Mouse (Mus musculus): ENCODE measurements at regions not wholly inside any gene's neighbourhood (a gene's known extent, or its start where the extent isn't known, plus 50 kb on each side); places are given as distances from the start of the nearest gene placed in this dataset.

GRCm38 (mm10) chr15:13296967-13297366 lies 123.5 kb upstream of the Cdh6 start:
- DNase-seq (ENCODE audit: extremely low spot score), result no peak

GRCm38 (mm10) chr15:13289064-13289463 lies 115.6 kb upstream of the Cdh6 start:
- no peak for DNase-seq (ENCODE audit: extremely low spot score)

- no peak for DNase-seq (ENCODE audit: extremely low spot score)
These were observed 114.4 kb upstream of the Cdh6 start for GRCm38 (mm10) chr15:13287878-13288277.

GRCm38 (mm10) chr15:13285355-13285754 lies 111.9 kb upstream of the Cdh6 start:
- DNase-seq (ENCODE audit: extremely low spot score), result no peak

GRCm38 (mm10) chr15:13284219-13284618 lies 110.7 kb upstream of the Cdh6 start:
- no peak for DNase-seq (ENCODE audit: extremely low spot score)

GRCm38 (mm10) chr15:13283106-13283505 lies 109.6 kb upstream of the Cdh6 start:
- no peak for DNase-seq (ENCODE audit: extremely low spot score)

GRCm38 (mm10) chr15:13276909-13277235 lies 103.4 kb upstream of the Cdh6 start:
- no peak for DNase-seq (ENCODE audit: extremely low spot score)

GRCm38 (mm10) chr15:13276225-13276908 lies 102.9 kb upstream of the Cdh6 start:
- DNase-seq (ENCODE audit: extremely low spot score), result no peak

- DNase-seq (ENCODE audit: extremely low spot score), result peak; percentile 11
These were observed 101.9 kb upstream of the Cdh6 start for GRCm38 (mm10) chr15:13275326-13275725.

GRCm38 (mm10) chr15:13274366-13275067 lies 101.0 kb upstream of the Cdh6 start:
- no peak for DNase-seq (ENCODE audit: extremely low spot score)

GRCm38 (mm10) chr15:13246053-13246696 lies 72.7 kb upstream of the Cdh6 start:
- no peak for DNase-seq (ENCODE audit: extremely low spot score)

- DNase-seq (ENCODE audit: extremely low spot score), result peak; percentile 5
These were observed 70.8 kb upstream of the Cdh6 start for GRCm38 (mm10) chr15:13244306-13244705.

GRCm38 (mm10) chr15:13243561-13243960 lies 70.1 kb upstream of the Cdh6 start:
- DNase-seq (ENCODE audit: extremely low spot score), result no peak

GRCm38 (mm10) chr15:13240931-13241330 lies 67.5 kb upstream of the Cdh6 start:
- DNase-seq (ENCODE audit: extremely low spot score), result no peak

GRCm38 (mm10) chr15:13236869-13237507 lies 63.5 kb upstream of the Cdh6 start:
- no peak for DNase-seq (ENCODE audit: extremely low spot score)

- DNase-seq (ENCODE audit: extremely low spot score), result no peak
These were observed 59.2 kb upstream of the Cdh6 start for GRCm38 (mm10) chr15:13232567-13233259.

- DNase-seq (ENCODE audit: extremely low spot score), result no peak
These were observed 58.1 kb upstream of the Cdh6 start for GRCm38 (mm10) chr15:13231550-13231949.

- no peak for DNase-seq (ENCODE audit: extremely low spot score)
These were observed 54.6 kb upstream of the Cdh6 start for GRCm38 (mm10) chr15:13228125-13228524.

All from embryo, embryonic 9.5 days (tissue).